Comparison of ENCODE assay signal across 9 mouse cellular contexts in genomic region chr17:22417510-22417909, GRCm38 (mm10). TPM values are rescaled to one million over a fixed set of nuclear protein-coding genes. Genes with fewer than 3 reads are reported as not detected.
DNase-seq lines count a peak whose midpoint lies in the region; ATAC-seq and TF ChIP-seq lines count a peak whose summit lies in the region.
"Had no signal": no experiment of that assay in that cellular context is flagged by ENCODE, and none has a peak within 500 bp of the region (broad histone marks: within the 10 kb centered on the region; RNA-seq: fewer than 3 reads in every experiment).

No protein-coding gene starts in this region.

- H3ac ChIP-seq in myocyte (ENCODE audit: control insufficient read depth, insufficient read length) = no peak overlapping the region

- H3K4me2 ChIP-seq in limb, embryonic 14.5 days (replicated peaks; ENCODE audit: low read depth, low read length, severe bottlenecking) = no peak overlapping the region
- no peak overlapping the region for H3K4me2 ChIP-seq in myocyte (ENCODE audit: low read depth)
- H3K4me2 ChIP-seq: embryonic facial prominence, embryonic 15.5 days had no signal

- no peak; the same call in 1 of the 2 replicates for ATAC-seq in limb, embryonic 14.5 days (ENCODE audit: low FRiP score, low read depth)

- DNase-seq in 3T3-L1 (ENCODE audit: low read depth, low spot score) (peak; percentile 83), MN1 (ENCODE audit: low spot score) (peak; percentile 71)
- peak; percentile 78 to 86 for DNase-seq in cerebellum, postnatal 14 days
- DNase-seq in gastrocnemius, postnatal 10 days = peak; percentile 66
- peak; percentile 53 for DNase-seq in kidney, adult 11 months
- peak; percentile 53 for DNase-seq in limb, embryonic 14.5 days (ENCODE audit: low spot score)
- peak; percentile 1 for DNase-seq in telencephalon, adult 2 months (ENCODE audit: low read depth, low spot score)

- no peaks in the 10 kb centered on the region for H3K4me1 ChIP-seq in limb, embryonic 14.5 days (ENCODE audit: control insufficient read depth, insufficient read depth, low read length)
- H3K4me1 ChIP-seq: embryonic facial prominence, embryonic 15.5 days had no signal

- no peaks in the 10 kb centered on the region for H3K79me2 ChIP-seq in myocyte (ENCODE audit: control insufficient read depth, insufficient read depth)

- H3K36me3 ChIP-seq in limb, embryonic 14.5 days (ENCODE audit: control insufficient read depth, insufficient read depth, low read length) = no peaks in the 10 kb centered on the region
- no peaks in the 10 kb centered on the region for H3K36me3 ChIP-seq in myocyte (ENCODE audit: control insufficient read depth, insufficient read depth)
- H3K36me3 ChIP-seq: embryonic facial prominence, embryonic 15.5 days had no signal

- under 1% methylated on average over 3 of the region's 3 CpGs for WGBS in limb, embryonic 14.5 days

- TF ChIP-seq POLR2A in limb, embryonic 14.5 days (IDR thresholded peaks at IDR 0.05; ENCODE audit: borderline replicate concordance, extremely low read depth, insufficient read depth, insufficient read length) = no peak
- no peak for TF ChIP-seq POLR2A in myocyte (IDR thresholded peaks at IDR 0.05; ENCODE audit: insufficient read length, low read depth)

- no peaks in the 10 kb centered on the region for H3K9me3 ChIP-seq in limb, embryonic 14.5 days (ENCODE audit: control insufficient read depth, low read length)
- H3K9me3 ChIP-seq: embryonic facial prominence, embryonic 15.5 days had no signal

- no peaks in the 10 kb centered on the region for H3K27me3 ChIP-seq in limb, embryonic 14.5 days (ENCODE audit: control insufficient read depth, insufficient read depth, low read length)
- H3K27me3 ChIP-seq in myocyte (ENCODE audit: control insufficient read depth, insufficient read depth, insufficient read length) = no peaks in the 10 kb centered on the region
- H3K27me3 ChIP-seq: embryonic facial prominence, embryonic 15.5 days had no signal

- no peak overlapping the region for H3K4me3 ChIP-seq in limb, embryonic 14.5 days (replicated peaks; ENCODE audit: low read length)
- H3K4me3 ChIP-seq in myocyte = no peak overlapping the region
- H3K4me3 ChIP-seq: embryonic facial prominence, embryonic 15.5 days had no signal

- H3K9ac ChIP-seq in limb, embryonic 14.5 days (ENCODE audit: low read depth, low read length, severe bottlenecking) = no peak overlapping the region
- H3K9ac ChIP-seq: embryonic facial prominence, embryonic 15.5 days had no signal

- H3K27ac ChIP-seq in limb, embryonic 14.5 days (replicated peaks; ENCODE audit: low read depth, low read length) = no peak overlapping the region
- H3K27ac ChIP-seq: embryonic facial prominence, embryonic 15.5 days had no signal

TF ChIP-seq in myocyte, 11 proteins besides CTCF, POLR2A, EP300 and RAD21:
- TF ChIP-seq TCF3 (IDR thresholded peaks at IDR 0.05; ENCODE audit: insufficient read length, low read depth) (no peak), SRF (IDR thresholded peaks at IDR 0.05; ENCODE audit: control insufficient read depth, insufficient read length, low read depth) (no peak), MYOG (IDR thresholded peaks at IDR 0.05; ENCODE audit: control insufficient read depth in 1 of 3, insufficient read depth in 1 of 3, insufficient read length in 2 of 3, low read depth in 2 of 3) (no peak), MAX (IDR thresholded peaks at IDR 0.05; ENCODE audit: low read depth) (peak; percentile 8), E2F4 (IDR thresholded peaks at IDR 0.05; ENCODE audit: insufficient read depth) (no peak)

RNA-seq across cellular contexts. Expression of gene Zfp946, which starts 6.5 kb away (rescaled TPM):
- 1 to 10 TPM; 3.6 to 4.1 TPM for total RNA-seq in gastrocnemius, postnatal 10 days (2021)
- polyA plus RNA-seq in limb, embryonic 14.5 days (2012; rRNA removed) = 8.9 and 11.6 TPM in 2 replicates
- 13.6 and 16.4 TPM in 2 replicates for polyA plus RNA-seq in limb, embryonic 14.5 days (2014; fragmentation: Nextera tagmentation; extraction: Ambion mirVana)
- 1.1 TPM for polyA plus RNA-seq in myocyte (2012; fragmentation: generic; extraction: Trizol)

RNA-seq across cellular contexts. Expression of gene Zfp758, which starts 56.3 kb away (rescaled TPM):
- total RNA-seq in gastrocnemius, postnatal 10 days (2021) = 1 to 10 TPM; 6.8 TPM
- 2.4 and 4.2 TPM in 2 replicates for polyA plus RNA-seq in limb, embryonic 14.5 days (2012; rRNA removed)
- polyA plus RNA-seq in limb, embryonic 14.5 days (2014; fragmentation: Nextera tagmentation; extraction: Ambion mirVana) = 9.5 and 10.0 TPM in 2 replicates
- 1.4 TPM for polyA plus RNA-seq in myocyte (2012; fragmentation: generic; extraction: Trizol)

RNA-seq across cellular contexts. Expression of gene Zfp944, which starts 56.3 kb away (rescaled TPM):
- 1 to 10 TPM; 4.1 to 5.0 TPM for total RNA-seq in gastrocnemius, postnatal 10 days (2021)
- polyA plus RNA-seq in limb, embryonic 14.5 days (2012; rRNA removed) = 6.5 and 9.6 TPM in 2 replicates
- 13.8 and 16.7 TPM in 2 replicates for polyA plus RNA-seq in limb, embryonic 14.5 days (2014; fragmentation: Nextera tagmentation; extraction: Ambion mirVana)
- polyA plus RNA-seq in myocyte (2012; fragmentation: generic; extraction: Trizol) = 1.7 TPM

Comparison
In these comparisons a context has a peak if more than half of its experiments do, and no peak if none do; other contexts are left out.
1. DNase-seq: peak in every context shown above with its lines; median percentile 83 in 3T3-L1; 82 in cerebellum, postnatal 14 days; 71 in MN1; 66 in gastrocnemius, postnatal 10 days; 53 in kidney, adult 11 months; 53 in limb, embryonic 14.5 days; 1 in telencephalon, adult 2 months.